Mouse (Mus musculus) testis, adult 2 months (tissue): ENCODE measurements around the gene Sox4. TPM values are rescaled to one million over a fixed set of nuclear protein-coding genes. Genes with fewer than 3 reads are reported as not detected.

Experiments
- H3K27ac ChIP-seq: fragments of 200-500 bp; 2 replicates; pipeline ENCODE4 v1.5.1; 2012; ENCODE audit warnings: low read depth, low read length; ENCODE audit not compliant: control insufficient read depth, insufficient read depth
- H3K27me3 ChIP-seq: fragments of 200-500 bp; 2 replicates; pipeline ENCODE4 v1.6.1; 2012; ENCODE audit warnings: mild to moderate bottlenecking, low read length, moderate library complexity; ENCODE audit not compliant: control insufficient read depth, insufficient read depth
- H3K36me3 ChIP-seq: fragments of 200-500 bp; 2 replicates; pipeline ENCODE4 v1.6.1; 2012; ENCODE audit warnings: mild to moderate bottlenecking, low read length; ENCODE audit not compliant: control insufficient read depth, insufficient read depth
- H3K4me1 ChIP-seq: fragments of 200-500 bp; 2 replicates; pipeline ENCODE4 v1.6.1; 2012; ENCODE audit warnings: low read length; ENCODE audit not compliant: control insufficient read depth, insufficient read depth
- H3K4me3 ChIP-seq: fragments of 200-500 bp; 2 replicates; pipeline ENCODE4 v1.5.1; 2012; ENCODE audit warnings: low read depth, mild to moderate bottlenecking, low read length, moderate library complexity, mixed read lengths; ENCODE audit not compliant: control insufficient read depth
- CTCF ChIP-seq: fragments of 200-500 bp; IDR thresholded peaks from 2 replicates; pipeline ENCODE4 v1.5.1; 2012; ENCODE audit warnings: low read depth, mild to moderate bottlenecking, inconsistent platforms, low read length, moderate library complexity; ENCODE audit not compliant: control insufficient read depth, insufficient read depth, insufficient replicate concordance
- POLR2A ChIP-seq: fragments of 200-500 bp; IDR thresholded peaks from 2 replicates; pipeline ENCODE4 v1.6.1; 2012; ENCODE audit warnings: low read depth, mild to moderate bottlenecking, inconsistent platforms, low read length, moderate library complexity; ENCODE audit not compliant: control insufficient read depth
- polyA plus RNA-seq: library from polyadenylated mRNA; depleted of rRNA; stranded (reverse); fragments of >200 nt; gene quantifications from 2 replicates; pipeline ENCODE4 v1.2.3, GENCODE M21; 2012

The Sox4 gene
- polyA plus RNA-seq, 1 experiment, result 2.2 TPM

- Histone ChIP-seq H3K36me3 (no peaks in the 10 kb centered on the region), H3K4me3 (peak overlapping the region; percentile 90), H3K27ac (peak overlapping the region; percentile 81), H3K4me1 (peaks cover 16% of the 10 kb centered on the region), H3K27me3 (no peaks in the 10 kb centered on the region)
- TF ChIP-seq POLR2A (no peak), CTCF (no peak)
These were observed 5.5 kb upstream of the Sox4 start for GRCm38 (mm10) chr13:28959068-28959440.

- peak overlapping the region; percentile 90 for H3K4me3 ChIP-seq
- no peaks in the 10 kb centered on the region for H3K36me3 ChIP-seq
- peak overlapping the region; percentile 81 for H3K27ac ChIP-seq
- peaks cover 19% of the 10 kb centered on the region for H3K4me1 ChIP-seq
- TF ChIP-seq CTCF (no peak), POLR2A (peak; percentile 8; the same call in 1 of the 2 replicates)
- H3K27me3 ChIP-seq, result no peaks in the 10 kb centered on the region
These were observed 4.9 kb upstream of the Sox4 start for GRCm38 (mm10) chr13:28958211-28959067.

GRCm38 (mm10) chr13:28957765-28958164 is 4.3 kb upstream of the Sox4 start:
- Histone ChIP-seq H3K27ac (peak overlapping the region; percentile 41), H3K4me1 (peaks cover 19% of the 10 kb centered on the region), H3K36me3 (no peaks in the 10 kb centered on the region), H3K4me3 (peak overlapping the region; percentile 90), H3K27me3 (no peaks in the 10 kb centered on the region)
- TF ChIP-seq POLR2A, result no peak
- TF ChIP-seq CTCF, result peak; percentile 90; the same call in 1 of the 2 replicates

GRCm38 (mm10) chr13:28952576-28953571 is 639 bp downstream of the Sox4 start:
- H3K36me3 ChIP-seq, result no peaks in the 10 kb centered on the region
- no peaks in the 10 kb centered on the region for H3K27me3 ChIP-seq
- peaks cover 24% of the 10 kb centered on the region for H3K4me1 ChIP-seq
- H3K4me3 ChIP-seq, result peak overlapping the region; percentile 85
- TF ChIP-seq POLR2A, result no peak; the same call in 1 of the 2 replicates
- TF ChIP-seq CTCF, result no peak
- H3K27ac ChIP-seq, result peak overlapping the region; percentile 76

GRCm38 (mm10) chr13:28951691-28952575 is 1.6 kb downstream of the Sox4 start:
- TF ChIP-seq POLR2A, result no peak
- no peak for TF ChIP-seq CTCF
- Histone ChIP-seq H3K27ac (peak overlapping the region; percentile 76), H3K4me1 (peaks cover 22% of the 10 kb centered on the region), H3K4me3 (peak overlapping the region; percentile 85), H3K36me3 (no peaks in the 10 kb centered on the region), H3K27me3 (no peaks in the 10 kb centered on the region)

GRCm38 (mm10) chr13:28950623-28951491 is 2.7 kb downstream of the Sox4 start:
- peaks cover 22% of the 10 kb centered on the region for H3K4me1 ChIP-seq
- H3K27me3 ChIP-seq, result no peaks in the 10 kb centered on the region
- H3K4me3 ChIP-seq, result peak overlapping the region; percentile 60
- no peak overlapping the region; the same call in 1 of the 2 replicates for H3K27ac ChIP-seq
- TF ChIP-seq POLR2A, result no peak
- TF ChIP-seq CTCF, result no peak
- no peaks in the 10 kb centered on the region for H3K36me3 ChIP-seq
